Mouse (Mus musculus) ZHBTc4 (cell line): ENCODE measurements around the gene Col4a3bp.

ENCODE experiments used
- DNase-seq: peaks from one replicate; pipeline ENCODE4 v3.0.0-alpha.2; 2011; ENCODE audit warnings: low read depth, low spot score

The Col4a3bp gene

GRCm38 (mm10) chr13:96542081-96542889, at the start of gene Col4a3bp, which contains the start of gene Polk:
Gene Col4a3bp (plus strand): TSS chr13:96542618.
Gene Polk (minus strand): TSS chr13:96542579.
- peak; percentile 99 for DNase-seq

- no peak for DNase-seq
These were observed 45.8 kb upstream of the Col4a3bp start for GRCm38 (mm10) chr13:96496630-96497029.

GRCm38 (mm10) chr13:96499891-96500290, 42.5 kb upstream of the Col4a3bp start:
- no peak for DNase-seq

- no peak for DNase-seq
These were observed 36.8 kb upstream of the Col4a3bp start for GRCm38 (mm10) chr13:96505661-96506060.

- no peak for DNase-seq
These were observed 36.1 kb upstream of the Col4a3bp start for GRCm38 (mm10) chr13:96506313-96506712.

- no peak for DNase-seq
These were observed 34.9 kb upstream of the Col4a3bp start for GRCm38 (mm10) chr13:96507541-96507940.

GRCm38 (mm10) chr13:96510635-96511034, 31.8 kb upstream of the Col4a3bp start:
- no peak for DNase-seq

- DNase-seq, result no peak
These were observed 31.2 kb upstream of the Col4a3bp start for GRCm38 (mm10) chr13:96511262-96511661.

- DNase-seq, result no peak
These were observed 30.5 kb upstream of the Col4a3bp start for GRCm38 (mm10) chr13:96511893-96512292.

GRCm38 (mm10) chr13:96514154-96514942, 28.1 kb upstream of the Col4a3bp start:
- DNase-seq, result no peak

GRCm38 (mm10) chr13:96516249-96516648, 26.2 kb upstream of the Col4a3bp start:
- peak; percentile 29 for DNase-seq

- no peak for DNase-seq
These were observed 25.1 kb upstream of the Col4a3bp start for GRCm38 (mm10) chr13:96517335-96517734.

GRCm38 (mm10) chr13:96521294-96521693, 21.1 kb upstream of the Col4a3bp start:
- DNase-seq, result no peak

GRCm38 (mm10) chr13:96527022-96527421, 15.4 kb upstream of the Col4a3bp start:
- DNase-seq, result no peak

- no peak for DNase-seq
These were observed 14.6 kb upstream of the Col4a3bp start for GRCm38 (mm10) chr13:96527856-96528255.

GRCm38 (mm10) chr13:96528776-96529175, 13.6 kb upstream of the Col4a3bp start:
- no peak for DNase-seq

GRCm38 (mm10) chr13:96529542-96529941, 12.9 kb upstream of the Col4a3bp start:
- DNase-seq, result no peak

- DNase-seq, result no peak
These were observed 12.4 kb upstream of the Col4a3bp start for GRCm38 (mm10) chr13:96530064-96530463.

- no peak for DNase-seq
These were observed 10.2 kb upstream of the Col4a3bp start for GRCm38 (mm10) chr13:96532176-96532575.

GRCm38 (mm10) chr13:96533742-96534141, 8.7 kb upstream of the Col4a3bp start:
- no peak for DNase-seq

- DNase-seq, result no peak
These were observed 5.4 kb upstream of the Col4a3bp start for GRCm38 (mm10) chr13:96536821-96537572.

GRCm38 (mm10) chr13:96538103-96538502, 4.3 kb upstream of the Col4a3bp start:
- no peak for DNase-seq
